Mouse (Mus musculus) spleen, adult 18-20 months (tissue): ENCODE results near the gene Trove2.

Experiments used
- DNase-seq, 2 experiments: peaks; one replicate each; pipeline ENCODE4 v3.0.0; 2022; ENCODE audit warnings: mixed read lengths in 2 of 2

Trove2 gene

GRCm38 (mm10) chr1:143776446-143777411, at the start of gene Trove2, which contains the start of gene Uchl5:
TSS of gene Trove2 (minus strand) at chr1:143777068.
TSS of gene Uchl5 (plus strand) at chr1:143777272.
- DNase-seq: peak; percentile 96 to 97

- no peak for DNase-seq
These were observed 45.8 kb upstream of the Trove2 start for GRCm38 (mm10) chr1:143822677-143823076.

- no peak for DNase-seq
These were observed 43.4 kb upstream of the Trove2 start for GRCm38 (mm10) chr1:143820096-143820877.

DNA sequence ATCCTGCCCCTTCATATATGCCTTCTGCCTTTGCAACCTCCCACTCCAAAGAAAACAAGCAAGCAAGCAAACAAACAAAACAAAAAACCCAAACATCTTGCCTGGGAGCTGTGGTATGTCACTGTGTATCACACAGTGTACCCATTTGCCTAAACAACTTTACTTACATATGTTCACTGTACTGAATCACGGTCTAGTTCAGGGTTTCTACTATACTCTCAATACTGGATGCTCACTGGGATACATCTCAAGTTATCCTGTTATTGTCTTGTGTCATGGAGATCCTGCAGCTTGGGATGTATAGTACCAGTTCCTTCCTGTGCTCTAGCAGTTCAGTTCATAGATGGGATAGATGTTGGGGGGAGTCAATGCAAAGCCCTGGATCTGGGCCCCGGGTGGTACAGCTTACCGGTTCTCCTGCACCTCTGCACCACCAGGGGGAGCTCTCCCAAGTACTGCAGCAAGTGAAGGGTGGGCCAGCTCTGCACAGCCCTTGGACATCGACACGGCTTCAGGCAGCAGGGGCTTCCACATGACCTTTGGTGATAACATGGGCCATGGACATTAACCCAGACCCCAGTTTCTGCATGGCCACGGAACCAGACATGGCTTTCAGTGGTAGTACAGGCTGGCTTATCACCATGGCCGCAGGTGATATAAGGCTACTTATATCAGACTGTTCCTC, 37.0 kb upstream of the Trove2 start:
- DNase-seq: peak; percentile 60 to 85

- DNase-seq: no peak
These were observed 32.2 kb upstream of the Trove2 start for GRCm38 (mm10) chr1:143809062-143809461.

- no peak for DNase-seq
These were observed 26.7 kb upstream of the Trove2 start for GRCm38 (mm10) chr1:143803537-143803936.

GRCm38 (mm10) chr1:143788584-143789227, 11.8 kb upstream of the Trove2 start:
- peak; percentile 24 to 64 for DNase-seq

GRCm38 (mm10) chr1:143777558-143778218, 820 bp upstream of the Trove2 start:
- DNase-seq: no peak

DNA sequence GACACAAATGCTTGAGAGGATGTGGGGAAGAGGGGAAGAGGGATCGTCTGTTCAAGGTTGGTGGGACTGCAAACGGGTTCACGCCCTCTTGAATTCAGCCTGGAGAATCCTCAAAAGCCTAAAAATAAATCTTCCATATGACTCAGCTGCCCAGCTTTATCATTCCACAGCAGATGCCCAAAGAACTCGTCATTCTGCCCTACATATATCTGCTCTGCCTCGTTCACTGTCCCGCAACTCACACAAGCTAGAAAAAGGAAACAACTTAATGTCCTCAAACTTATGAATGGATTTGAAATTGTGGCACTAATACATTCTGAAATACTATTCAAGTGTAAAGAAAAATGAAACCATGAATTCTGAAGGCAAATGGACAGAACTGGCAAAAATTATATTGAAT, 3.0 kb downstream of the Trove2 start:
- DNase-seq: no peak

DNA sequence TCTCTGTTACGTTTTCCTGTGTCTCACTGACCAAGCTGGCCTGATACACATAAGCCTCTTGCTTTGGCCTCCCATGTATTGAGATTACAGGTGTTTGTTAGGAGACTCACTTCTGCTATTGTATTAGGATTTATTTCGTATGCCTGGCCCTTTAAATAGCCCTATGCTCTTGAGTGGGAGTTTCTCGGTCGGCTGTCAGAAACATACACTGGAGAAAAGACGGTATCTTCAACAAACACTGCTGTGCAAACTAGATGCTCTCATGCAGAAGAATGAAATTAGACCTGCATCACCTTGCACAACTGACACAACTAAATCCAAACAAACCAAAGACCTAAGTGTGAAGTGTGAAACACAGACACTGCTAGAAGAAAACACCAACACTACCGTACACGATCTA, 3.8 kb downstream of the Trove2 start:
- DNase-seq: no peak

DNA sequence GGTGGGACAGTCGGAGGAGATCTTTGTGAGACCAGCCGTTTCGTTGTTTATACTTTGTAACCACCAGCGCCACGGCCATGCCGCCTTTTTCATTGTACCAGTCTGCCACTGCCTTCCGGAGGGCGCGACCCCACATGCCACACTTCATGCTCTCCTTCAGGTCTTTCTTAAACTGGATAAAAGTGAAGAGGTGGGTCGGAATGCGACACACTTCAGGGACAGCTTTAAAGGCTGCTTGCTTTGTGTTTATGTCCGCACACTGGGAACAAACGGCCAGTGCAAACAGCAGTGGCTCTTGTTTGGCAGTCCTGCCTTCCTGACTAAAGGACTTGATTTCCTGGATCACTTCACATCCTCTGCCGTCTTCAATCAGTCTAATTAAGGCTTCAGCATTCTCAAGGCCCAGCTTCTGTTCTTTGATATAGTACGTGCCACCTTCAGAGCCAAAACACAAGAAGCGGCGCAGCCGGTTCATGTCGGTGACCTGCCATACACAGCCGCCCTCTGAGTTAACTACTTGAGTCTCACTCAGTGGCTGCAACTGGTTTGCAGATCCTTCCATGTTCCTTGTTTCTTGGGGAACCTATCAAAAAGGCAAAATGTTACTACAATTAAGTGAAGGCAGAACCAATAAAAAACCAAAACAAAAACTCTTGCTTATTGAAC, 6.3 kb downstream of the Trove2 start:
- DNase-seq: no peak

DNA sequence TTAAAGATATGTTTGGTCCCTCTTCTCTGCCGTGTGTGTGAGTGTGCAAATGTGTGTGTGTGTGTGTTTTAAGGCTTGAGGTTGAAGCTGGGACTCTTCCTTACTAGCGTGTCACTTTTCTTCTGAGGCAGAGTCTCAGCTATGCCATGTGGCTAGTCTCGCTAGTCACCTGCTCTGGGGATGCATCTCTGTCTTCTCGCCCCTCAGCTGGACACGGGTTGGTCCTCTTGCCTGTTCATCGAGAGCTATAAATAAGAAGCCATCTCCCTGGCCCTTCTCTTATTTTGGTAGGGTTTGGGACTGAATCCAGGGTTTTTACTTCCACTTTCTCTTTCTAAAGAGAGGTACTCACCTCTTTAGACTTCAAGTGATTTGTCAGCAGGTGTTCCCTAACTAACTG, 10.6 kb downstream of the Trove2 start:
- no peak for DNase-seq

DNA sequence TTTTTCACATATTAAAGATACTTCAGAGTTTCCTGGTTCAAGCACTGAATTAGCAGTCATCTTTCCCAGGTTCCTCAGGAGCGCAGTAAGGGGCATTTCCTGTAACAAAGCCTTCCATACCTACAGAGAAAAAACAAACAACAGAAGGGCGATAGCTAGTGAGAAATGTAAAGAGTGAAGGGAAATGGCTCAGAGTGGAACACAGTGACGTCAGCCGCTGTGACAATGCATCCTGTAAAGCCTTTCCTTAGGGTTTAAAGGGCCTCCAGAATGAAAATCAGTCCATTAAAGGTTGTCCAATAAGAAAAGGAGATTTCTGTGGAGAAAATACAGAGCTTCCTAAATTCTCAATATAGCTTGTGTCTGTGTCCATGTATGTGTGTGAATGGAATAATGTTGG, 11.1 kb downstream of the Trove2 start:
- no peak for DNase-seq

- DNase-seq: no peak
These were observed 12.4 kb downstream of the Trove2 start for GRCm38 (mm10) chr1:143764443-143764842.

DNA sequence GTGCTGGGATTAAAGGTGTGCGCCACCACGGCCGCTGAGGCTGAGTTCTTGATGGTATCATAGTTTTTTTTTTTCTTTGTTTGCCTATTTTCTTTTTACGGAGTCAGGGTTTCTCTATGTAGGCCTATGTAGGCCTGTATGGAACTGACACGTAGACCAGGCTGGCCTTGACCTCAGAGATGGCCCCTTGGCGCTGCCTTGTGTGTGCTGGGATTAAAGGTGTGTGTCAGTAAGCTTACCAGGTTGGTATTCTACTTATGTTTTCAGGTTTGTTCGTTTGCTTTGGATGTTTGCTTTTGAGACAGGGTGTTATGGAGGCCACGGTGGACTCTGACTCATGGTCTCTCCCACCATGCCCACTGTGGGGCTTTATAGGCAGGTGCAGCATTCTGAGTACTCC, 14.7 kb downstream of the Trove2 start:
- DNase-seq: no peak

GRCm38 (mm10) chr1:143745871-143746270, 31.0 kb downstream of the Trove2 start:
- no peak for DNase-seq

DNA sequence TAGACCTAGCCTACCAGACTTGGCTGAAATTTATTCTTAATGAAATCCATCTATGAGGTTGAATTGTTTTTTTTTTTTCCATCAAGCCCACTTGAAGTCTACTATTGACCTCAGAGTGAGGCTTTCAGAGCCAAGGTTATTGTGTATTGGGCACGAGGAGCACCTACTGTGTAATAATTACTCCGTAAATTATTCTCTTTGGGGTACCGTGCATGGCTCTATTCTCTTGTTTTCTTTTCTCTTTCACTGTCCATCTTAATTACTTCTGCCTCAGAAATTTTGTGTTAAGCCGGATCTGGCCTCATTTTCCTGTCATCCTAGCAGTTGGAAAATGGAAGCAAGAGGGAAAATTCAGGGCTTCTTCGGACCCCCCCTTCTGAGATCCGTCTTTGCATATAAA, 34.7 kb downstream of the Trove2 start:
- no peak for DNase-seq

DNA sequence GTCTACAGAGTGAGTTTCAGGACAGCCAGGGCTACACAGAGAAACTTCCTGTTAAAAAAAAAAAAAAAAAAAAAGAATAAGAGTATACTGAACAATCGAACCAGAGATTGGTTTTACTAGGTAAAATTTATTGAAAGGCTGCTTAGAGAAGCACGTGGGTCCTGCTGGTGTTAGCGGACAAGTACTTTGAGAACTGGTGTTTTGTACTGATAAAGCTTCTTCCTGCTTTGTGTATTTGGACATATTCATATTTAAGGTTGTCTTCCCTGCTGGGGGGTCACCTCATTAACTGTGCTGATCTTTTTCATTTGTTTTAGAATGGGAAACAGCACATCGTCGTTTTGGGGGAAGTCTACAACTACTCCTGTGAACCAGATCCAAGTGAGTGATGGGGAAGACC, 35.5 kb downstream of the Trove2 start:
- no peak for DNase-seq

DNA sequence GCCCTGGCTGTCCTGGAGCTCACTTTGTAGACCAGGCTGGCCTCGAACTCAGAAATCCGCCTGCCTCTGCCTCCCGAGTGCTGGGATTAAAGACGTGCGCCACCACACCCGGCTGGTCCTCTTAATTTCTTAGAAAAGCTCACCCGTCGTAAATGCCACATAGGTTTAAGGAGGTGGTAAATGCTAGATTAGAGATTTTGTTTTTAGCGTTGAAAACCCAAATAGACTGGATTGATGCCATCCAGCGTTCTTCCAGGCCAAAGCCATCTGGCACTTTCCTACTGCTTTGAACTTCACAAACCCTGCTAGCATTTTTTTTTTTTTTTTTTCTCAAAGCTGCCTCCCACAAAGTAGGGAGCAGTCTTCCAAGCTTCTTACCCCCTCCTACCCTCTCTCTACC, 36.3 kb downstream of the Trove2 start:
- DNase-seq: no peak

DNA sequence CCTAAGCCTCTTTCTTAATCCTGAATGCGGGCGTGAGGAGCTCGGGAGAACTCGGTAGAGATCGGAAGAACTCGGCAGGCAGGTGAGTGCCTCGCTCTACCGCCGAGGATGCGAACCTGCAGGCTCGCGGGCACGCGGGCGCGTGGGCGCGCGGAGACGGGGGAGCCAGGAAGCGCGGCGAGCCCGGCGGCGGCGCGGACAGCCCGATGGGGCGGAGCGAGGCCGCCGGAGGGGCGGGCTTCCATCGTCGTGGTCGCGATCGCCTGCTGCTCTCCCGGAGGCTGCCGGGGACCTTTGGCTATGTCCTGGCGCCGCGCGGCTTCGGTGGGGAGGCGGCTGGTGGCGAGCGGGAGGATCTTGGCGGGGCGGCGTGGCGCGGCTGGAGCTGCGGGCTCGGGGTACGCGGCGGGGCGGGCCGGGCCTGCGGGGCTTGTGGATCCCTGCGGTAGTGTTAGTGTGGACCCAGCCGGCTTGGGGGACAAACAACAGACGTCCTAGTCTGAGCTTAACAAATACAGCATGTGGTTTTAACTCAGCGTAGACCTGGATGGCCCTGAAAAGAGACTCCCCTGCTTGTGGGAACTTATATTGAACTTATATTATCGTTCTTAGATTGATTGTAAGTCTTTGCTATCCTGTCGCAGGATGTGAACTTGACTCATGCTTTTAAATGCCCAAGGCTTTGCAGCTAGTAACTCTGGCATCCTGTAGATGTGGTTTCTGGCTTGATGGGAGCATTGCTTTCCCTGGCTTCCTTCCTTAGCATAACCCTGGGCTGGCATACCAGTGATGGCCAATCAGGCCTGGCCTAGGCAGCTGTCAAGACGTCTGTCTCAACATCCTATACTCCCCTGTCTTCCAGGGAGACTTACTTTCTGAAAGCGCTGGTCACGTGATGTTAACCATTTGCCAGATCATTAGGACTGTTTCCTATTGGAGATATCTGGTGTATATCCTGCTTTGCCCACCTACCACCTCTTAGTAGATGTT, 37.2 kb downstream of the Trove2 start:
- DNase-seq: peak; percentile 83 to 92
